Comparison of ENCODE assay signal across 23 mouse cellular contexts in genomic region chr3:15223266-15223665, GRCm38 (mm10).
DNase-seq lines count a peak whose midpoint lies in the region; ATAC-seq and TF ChIP-seq lines count a peak whose summit lies in the region.
"Had no signal": no experiment of that assay in that cellular context is flagged by ENCODE, and none has a peak within 500 bp of the region (broad histone marks: within the 10 kb centered on the region; RNA-seq: fewer than 3 reads in every experiment).

No protein-coding gene starts in this region.

- H3K9me3 ChIP-seq in kidney, embryonic 16.5 days (ENCODE audit: low read length) = no peaks in the 10 kb centered on the region
- H3K9me3 ChIP-seq: embryonic facial prominence, embryonic 13.5 days; embryonic facial prominence, embryonic 15.5 days; forebrain, embryonic 10.5 days; forebrain, embryonic 12.5 days had no signal

- H3K4me2 ChIP-seq in kidney, embryonic 16.5 days (replicated peaks; ENCODE audit: low read depth, low read length) = no peak overlapping the region
- H3K4me2 ChIP-seq: embryonic facial prominence, embryonic 13.5 days; embryonic facial prominence, embryonic 15.5 days; forebrain, embryonic 12.5 days had no signal

- no peaks in the 10 kb centered on the region for H3K27me3 ChIP-seq in kidney, adult 2 months (replicated peaks; ENCODE audit: control insufficient read depth, insufficient read depth, low read length)
- no peaks in the 10 kb centered on the region for H3K27me3 ChIP-seq in kidney, embryonic 16.5 days (ENCODE audit: insufficient read depth, low read length)
- H3K27me3 ChIP-seq: embryonic facial prominence, embryonic 13.5 days; embryonic facial prominence, embryonic 15.5 days; forebrain, embryonic 12.5 days had no signal

- no peak overlapping the region for H3K9ac ChIP-seq in kidney, embryonic 16.5 days (replicated peaks; ENCODE audit: low read length)
- H3K9ac ChIP-seq: embryonic facial prominence, embryonic 13.5 days; embryonic facial prominence, embryonic 15.5 days; forebrain, embryonic 12.5 days had no signal

- TF ChIP-seq POLR2A in kidney, adult 2 months (IDR thresholded peaks at IDR 0.05; ENCODE audit: low read depth, low read length) = no peak

- 41% methylated on average over 6 of the region's 6 CpGs for WGBS in kidney, adult 2 months
- WGBS in kidney, embryonic 16.5 days = 82% methylated on average over 6 of the region's 6 CpGs

- DNase-seq in kidney, adult 2 months = peak; percentile 59
- no peak for DNase-seq in kidney, postnatal 4 days
- DNase-seq in kidney, adult 9 months = peak; percentile 43
- no peak for DNase-seq in kidney, postnatal 10 days
- DNase-seq in kidney, postnatal 25 days = peak; percentile 3 to 28
- DNase-seq in right cerebral cortex, postnatal 25 days = no peak
- DNase-seq: adrenal gland, adult 2 months; adrenal gland, postnatal 10 days; adrenal gland, postnatal 25 days; cerebellum, adult 11 months; cerebellum, adult 18-20 months; cerebellum, adult 8-10 months; cerebellum, adult 9-11 months; cerebellum, postnatal 14 days; cerebellum, postnatal 36 days; embryo, embryonic 11 days had no signal

- no peak overlapping the region for H3K27ac ChIP-seq in kidney, adult 2 months (ENCODE audit: insufficient read depth, low read depth, low read length)
- H3K27ac ChIP-seq in kidney, embryonic 16.5 days (ENCODE audit: low read length) = no peak overlapping the region
- H3K27ac ChIP-seq: embryonic facial prominence, embryonic 13.5 days; embryonic facial prominence, embryonic 15.5 days; forebrain, embryonic 10.5 days; forebrain, embryonic 12.5 days had no signal

- no peaks in the 10 kb centered on the region for H3K36me3 ChIP-seq in kidney, adult 2 months (ENCODE audit: control insufficient read depth, insufficient read depth, low read length)
- H3K36me3 ChIP-seq in kidney, embryonic 16.5 days (ENCODE audit: insufficient read depth, low read length) = no peaks in the 10 kb centered on the region
- H3K36me3 ChIP-seq: embryonic facial prominence, embryonic 13.5 days; embryonic facial prominence, embryonic 15.5 days; forebrain, embryonic 10.5 days; forebrain, embryonic 12.5 days had no signal

- ATAC-seq in kidney, embryonic 16.5 days (ENCODE audit: low FRiP score, low TSS enrichment) = no peak
- ATAC-seq: forebrain, embryonic 14.5 days had no signal

- 0 out of 2 replicates have a peak, but pooled peaks cover 3% of the 10 kb centered on the region for H3K4me1 ChIP-seq in kidney, adult 2 months (ENCODE audit: control insufficient read depth, insufficient read depth, low read length)
- H3K4me1 ChIP-seq in kidney, embryonic 16.5 days (ENCODE audit: insufficient read depth, low read length) = no peaks in the 10 kb centered on the region
- H3K4me1 ChIP-seq: embryonic facial prominence, embryonic 13.5 days; embryonic facial prominence, embryonic 15.5 days; forebrain, embryonic 10.5 days; forebrain, embryonic 12.5 days had no signal

- H3K4me3 ChIP-seq in kidney, adult 2 months (ENCODE audit: insufficient read depth, low read depth, low read length) = no peak overlapping the region
- no peak overlapping the region for H3K4me3 ChIP-seq in kidney, embryonic 16.5 days (ENCODE audit: low read length)
- H3K4me3 ChIP-seq: embryonic facial prominence, embryonic 13.5 days; embryonic facial prominence, embryonic 15.5 days; erythroblast, embryonic 14.5 days; forebrain, embryonic 10.5 days; forebrain, embryonic 12.5 days had no signal

- no peak for TF ChIP-seq CTCF in kidney, adult 2 months (conservative IDR thresholded peaks at IDR 0.05; ENCODE audit: insufficient read depth, insufficient read length, low read depth, low read length)

Comparison
In these comparisons a context has a peak if more than half of its experiments do, and no peak if none do; other contexts are left out.
1. DNase-seq: peak in kidney, adult 2 months (single experiment), kidney, adult 9 months (single experiment) and kidney, postnatal 25 days (2 of 2); none in kidney, postnatal 4 days (0 of 2), kidney, postnatal 10 days (single experiment) and right cerebral cortex, postnatal 25 days (single experiment).